Mouse (Mus musculus) erythroid progenitor cell, adult 5-6 weeks (primary cell): ENCODE measurements at regions not wholly inside any gene's neighbourhood (a gene's known extent, or its start where the extent isn't known, plus 50 kb on each side); places are given as distances from the start of the nearest gene placed in this dataset.

Experiments
- ATAC-seq: replicated peaks from 2 replicates; pipeline ENCODE4 v1.8.0; 2016; ENCODE audit warnings: moderate number of reproducible peaks, mild to moderate bottlenecking, moderate TSS enrichment, inconsistent platforms; ENCODE audit not compliant: poor library complexity, low FRiP score, severe bottlenecking

GRCm38 (mm10) chr13:115326294-115326693, 224.5 kb upstream of the Itga1 start:
- no peak for ATAC-seq

- no peak for ATAC-seq
These were observed 214.9 kb upstream of the Itga1 start for GRCm38 (mm10) chr13:115316681-115317080.

- ATAC-seq, result no peak
These were observed 206.8 kb upstream of the Itga1 start for GRCm38 (mm10) chr13:115308586-115308985.

GRCm38 (mm10) chr13:115287371-115287770, 185.6 kb upstream of the Itga1 start:
- ATAC-seq, result no peak

- no peak for ATAC-seq
These were observed 164.4 kb upstream of the Itga1 start for GRCm38 (mm10) chr13:115266164-115266563.

GRCm38 (mm10) chr13:115257345-115257744, 155.6 kb upstream of the Itga1 start:
- no peak for ATAC-seq

- ATAC-seq, result no peak
These were observed 150.8 kb upstream of the Itga1 start for GRCm38 (mm10) chr13:115252541-115252940.

- ATAC-seq, result no peak
These were observed 130.2 kb upstream of the Itga1 start for GRCm38 (mm10) chr13:115231981-115232380.

GRCm38 (mm10) chr13:115230494-115230893, 128.7 kb upstream of the Itga1 start:
- no peak for ATAC-seq

GRCm38 (mm10) chr13:115226824-115227223, 125.1 kb upstream of the Itga1 start:
- no peak for ATAC-seq

- no peak for ATAC-seq
These were observed 117.9 kb upstream of the Itga1 start for GRCm38 (mm10) chr13:115219701-115220100.

- no peak for ATAC-seq
These were observed 109.5 kb upstream of the Itga1 start for GRCm38 (mm10) chr13:115211285-115211684.

- no peak for ATAC-seq
These were observed 109.0 kb upstream of the Itga1 start for GRCm38 (mm10) chr13:115210643-115211208.

GRCm38 (mm10) chr13:115209402-115210192, 107.8 kb upstream of the Itga1 start:
- ATAC-seq, result no peak

GRCm38 (mm10) chr13:115206723-115207122, 105.0 kb upstream of the Itga1 start:
- ATAC-seq, result no peak

GRCm38 (mm10) chr13:115199166-115199565, 97.4 kb upstream of the Itga1 start:
- no peak for ATAC-seq

GRCm38 (mm10) chr13:115188066-115188465, 86.3 kb upstream of the Itga1 start:
- no peak for ATAC-seq

GRCm38 (mm10) chr13:115187356-115187755, 85.6 kb upstream of the Itga1 start:
- no peak for ATAC-seq

- ATAC-seq, result no peak
These were observed 80.6 kb upstream of the Itga1 start for GRCm38 (mm10) chr13:115182211-115182870.

GRCm38 (mm10) chr13:115178175-115178917, 76.6 kb upstream of the Itga1 start:
- ATAC-seq, result no peak
